Mouse (Mus musculus) adrenal gland, postnatal 10 days (tissue): ENCODE results near the gene Fxyd6. TPM values are rescaled to one million over a fixed set of nuclear protein-coding genes. Genes with fewer than 3 reads are reported as not detected.

Experiments
- DNase-seq: peaks from one replicate; pipeline ENCODE4 v3.0.0; 2021; ENCODE audit warnings: mixed read lengths
- total RNA-seq, 2 experiments: library from RNA; stranded (reverse); gene quantifications; 2 replicates each; pipeline ENCODE4 v1.2.3; 2021

Gene Fxyd6
- total RNA-seq, 2 experiments from 2014 or later: 97.7 to 120 TPM

GRCm38 (mm10) chr9:45412287-45412686 lies 42.3 kb downstream of the Fxyd6 start:
- peak; percentile 93 for DNase-seq

GRCm38 (mm10) chr9:45412700-45413477 lies 42.9 kb downstream of the Fxyd6 start:
- no peak for DNase-seq

GRCm38 (mm10) chr9:45413478-45414140 lies 43.6 kb downstream of the Fxyd6 start:
- peak; percentile 59 for DNase-seq

GRCm38 (mm10) chr9:45415912-45416311 lies 45.9 kb downstream of the Fxyd6 start:
- peak; percentile 70 for DNase-seq

GRCm38 (mm10) chr9:45417245-45417644 lies 47.3 kb downstream of the Fxyd6 start:
- peak; percentile 66 for DNase-seq

- no peak for DNase-seq
Measured at GRCm38 (mm10) chr9:45418252-45418651, 48.3 kb downstream of the Fxyd6 start.

- DNase-seq: peak; percentile 40
Measured at GRCm38 (mm10) chr9:45421209-45421608, 51.2 kb downstream of the Fxyd6 start.

GRCm38 (mm10) chr9:45422761-45423298 lies 52.8 kb downstream of the Fxyd6 start:
- DNase-seq: no peak

GRCm38 (mm10) chr9:45426456-45426855 lies 56.5 kb downstream of the Fxyd6 start, which contains the start of gene Dscaml1:
Gene Dscaml1 (plus strand): TSS chr9:45426628.
- DNase-seq: no peak

- no peak for DNase-seq
Measured at GRCm38 (mm10) chr9:45429392-45429791, 59.4 kb downstream of the Fxyd6 start.

GRCm38 (mm10) chr9:45429951-45430697 lies 60.1 kb downstream of the Fxyd6 start:
- DNase-seq: peak; percentile 23

GRCm38 (mm10) chr9:45430698-45430959 lies 60.6 kb downstream of the Fxyd6 start:
- no peak for DNase-seq

GRCm38 (mm10) chr9:45431150-45431549 lies 61.2 kb downstream of the Fxyd6 start:
- DNase-seq: no peak

- DNase-seq: no peak
Measured at GRCm38 (mm10) chr9:45432639-45433038, 62.7 kb downstream of the Fxyd6 start.

- DNase-seq: no peak
Measured at GRCm38 (mm10) chr9:45433119-45433518, 63.1 kb downstream of the Fxyd6 start.

- DNase-seq: no peak
Measured at GRCm38 (mm10) chr9:45434171-45434570, 64.2 kb downstream of the Fxyd6 start.

GRCm38 (mm10) chr9:45439025-45439424 lies 69.0 kb downstream of the Fxyd6 start:
- no peak for DNase-seq

- DNase-seq: no peak
Measured at GRCm38 (mm10) chr9:45440083-45440784, 70.2 kb downstream of the Fxyd6 start.

- DNase-seq: no peak
Measured at GRCm38 (mm10) chr9:45444251-45444798, 74.3 kb downstream of the Fxyd6 start.
